Mouse (Mus musculus): ENCODE measurements at regions not wholly inside any gene's neighbourhood (a gene's known extent, or its start where the extent isn't known, plus 50 kb on each side); places are given as distances from the start of the nearest gene placed in this dataset.
"Not testable (repeated sequence)": the region's sequence is repeated elsewhere in the genome, so short reads cannot be mapped to it uniquely, and the experiment has no call there.

GRCm38 (mm10) chr16:65456948-65457347 is 63.4 kb upstream of the Pou1f1 start:
- TF ChIP-seq ZNF384 (IDR thresholded peaks at IDR 0.05; ENCODE audit: low read depth, low read length); MAFK (IDR thresholded peaks at IDR 0.05; ENCODE audit: insufficient read depth, low read depth, low read length); ZC3H11A (IDR thresholded peaks at IDR 0.05; ENCODE audit: borderline replicate concordance, low read depth, low read length); HCFC1 (IDR thresholded peaks at IDR 0.05; ENCODE audit: borderline replicate concordance, insufficient read depth, low read length); CHD2 (IDR thresholded peaks at IDR 0.05; ENCODE audit: low read depth, low read length): not testable (repeated sequence)

Data from ES-E14 (cell line).